Mouse (Mus musculus): ENCODE data around the gene Rnf123. TPM values are rescaled to one million over a fixed set of nuclear protein-coding genes. Genes with fewer than 3 reads are reported as not detected.
A peak's percentile ranks its signal among the peaks of the same experiment; 100 is the strongest.

Rnf123 gene
- total RNA-seq, 4 experiments from 2014 or later, result 89.0 to 123 (median 115) TPM

GRCm38 (mm10) chr9:108104766-108105548 lies 21.8 kb upstream of the Rnf123 start:
- no peak for DNase-seq (ENCODE audit: low spot score in 2 of 2)

DNA sequence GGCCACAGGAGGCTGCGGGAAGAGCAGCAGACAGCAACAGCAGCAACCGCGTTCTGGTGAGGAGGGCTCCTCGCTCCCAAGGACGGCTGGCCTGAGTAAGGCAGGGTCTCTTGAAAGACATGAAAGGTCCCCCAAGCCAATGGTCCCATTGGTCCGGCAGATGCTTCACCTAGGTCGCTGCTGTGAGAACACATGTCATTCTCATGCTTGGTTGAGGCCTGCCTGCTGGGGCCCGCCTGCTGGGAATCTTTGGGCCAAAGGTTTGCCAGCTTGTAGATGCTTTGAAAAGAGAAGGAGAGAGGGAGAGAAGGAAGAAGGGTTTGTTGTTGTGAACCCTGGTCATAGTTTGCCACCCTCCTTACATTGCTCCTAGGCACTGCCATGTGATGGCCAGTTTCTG lies 16.5 kb upstream of the Rnf123 start:
- DNase-seq (ENCODE audit: low spot score in 2 of 2), result no peak

DNA sequence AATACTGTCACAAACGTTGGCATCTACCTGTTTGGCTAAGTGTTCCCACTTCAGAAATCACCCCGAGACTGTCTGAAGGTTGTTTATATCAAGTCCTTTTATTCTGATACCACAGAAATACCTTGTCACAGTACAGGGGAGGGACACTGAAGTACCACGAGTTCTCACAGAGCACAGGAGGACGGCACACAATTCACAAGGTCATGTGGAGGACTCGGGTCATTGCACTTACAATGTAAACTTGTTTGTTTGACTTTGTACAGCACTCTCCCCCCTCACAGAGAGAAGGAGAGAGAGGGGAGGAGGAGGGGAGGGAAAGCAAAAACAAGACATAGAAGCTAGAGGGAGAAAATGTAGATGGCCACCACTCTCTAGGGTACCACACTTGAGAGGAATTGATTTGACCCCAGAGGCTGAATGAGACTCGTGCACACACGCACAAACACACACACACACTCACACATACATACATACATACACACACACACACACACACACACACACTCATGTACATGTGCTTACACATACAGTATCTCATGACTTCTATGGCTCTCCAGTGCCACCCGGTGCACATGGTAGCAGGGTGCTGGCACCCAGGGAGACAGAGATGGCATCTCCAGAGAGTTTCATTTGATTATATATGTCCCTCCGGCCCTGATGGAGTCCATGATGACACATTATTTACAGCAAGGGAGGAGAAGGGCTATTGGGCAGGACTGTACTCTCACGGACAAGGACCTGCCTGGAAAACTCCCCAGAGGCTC lies 13.0 kb upstream of the Rnf123 start:
- no peak for DNase-seq (ENCODE audit: low spot score in 2 of 2)

- no peak for DNase-seq (ENCODE audit: low spot score in 2 of 2)
Observed at GRCm38 (mm10) chr9:108095518-108095917, 12.4 kb upstream of the Rnf123 start.

DNA sequence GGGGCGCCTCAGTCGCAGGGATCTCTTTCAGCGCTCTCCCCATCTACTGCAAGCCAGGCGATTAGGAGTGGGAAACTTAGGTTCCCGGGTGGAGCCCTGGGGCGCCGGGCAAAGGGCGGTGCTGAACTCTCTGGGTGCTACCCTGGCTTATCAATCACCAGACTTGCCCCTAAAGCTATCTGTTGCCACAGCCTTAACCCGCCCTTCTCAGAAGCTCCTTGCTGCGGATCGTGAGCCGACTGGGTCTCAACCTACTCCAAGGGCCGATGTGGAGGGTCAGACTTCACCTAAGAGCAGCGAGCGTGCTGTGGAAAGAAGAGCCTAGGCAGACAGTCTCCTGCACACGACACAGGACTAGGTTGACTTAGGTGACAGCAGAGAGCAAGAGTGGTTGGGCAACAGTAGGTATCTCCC lies 11.9 kb upstream of the Rnf123 start:
- no peak for DNase-seq (ENCODE audit: low spot score in 2 of 2)

GRCm38 (mm10) chr9:108094184-108094941 lies 11.2 kb upstream of the Rnf123 start, which contains the start of gene Apeh:
Gene Apeh, minus strand, starts transcription at chr9:108094606.
- peak; percentile 80 to 81 for DNase-seq (ENCODE audit: low spot score in 2 of 2)

- no peak for DNase-seq (ENCODE audit: low spot score in 2 of 2)
Observed at GRCm38 (mm10) chr9:108093586-108093985, 10.4 kb upstream of the Rnf123 start.

DNA sequence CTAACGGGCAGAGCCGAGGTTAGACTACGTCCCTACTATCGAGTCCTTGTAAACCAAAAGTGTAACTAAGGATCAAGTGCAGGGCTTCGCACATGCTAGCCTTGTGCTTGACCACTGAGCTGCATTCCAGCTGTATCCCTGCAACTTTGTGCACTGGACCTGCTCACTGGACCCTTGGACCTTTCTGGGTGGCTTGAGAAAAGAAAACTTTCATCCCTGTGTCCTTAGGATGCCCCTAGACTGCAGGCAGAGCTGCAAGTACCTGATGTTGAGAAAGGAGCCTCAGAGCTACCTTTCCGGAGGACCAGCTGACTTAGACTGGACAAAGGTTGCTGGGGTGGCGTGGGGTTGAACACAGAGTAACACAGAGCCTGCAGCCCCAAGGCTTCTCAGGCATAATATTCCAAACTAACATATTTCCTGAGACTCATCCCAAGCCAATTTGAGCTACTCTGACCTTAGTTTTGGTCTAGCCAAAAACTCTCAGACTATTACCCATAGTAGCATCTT lies 7.5 kb upstream of the Rnf123 start:
- no peak for DNase-seq (ENCODE audit: low spot score in 2 of 2)

GRCm38 (mm10) chr9:108085261-108085660 lies 2.1 kb upstream of the Rnf123 start:
- DNase-seq (ENCODE audit: low spot score in 2 of 2), result no peak

GRCm38 (mm10) chr9:108083561-108083960 lies 415 bp upstream of the Rnf123 start:
- no peak for DNase-seq (ENCODE audit: low spot score in 2 of 2)

DNA sequence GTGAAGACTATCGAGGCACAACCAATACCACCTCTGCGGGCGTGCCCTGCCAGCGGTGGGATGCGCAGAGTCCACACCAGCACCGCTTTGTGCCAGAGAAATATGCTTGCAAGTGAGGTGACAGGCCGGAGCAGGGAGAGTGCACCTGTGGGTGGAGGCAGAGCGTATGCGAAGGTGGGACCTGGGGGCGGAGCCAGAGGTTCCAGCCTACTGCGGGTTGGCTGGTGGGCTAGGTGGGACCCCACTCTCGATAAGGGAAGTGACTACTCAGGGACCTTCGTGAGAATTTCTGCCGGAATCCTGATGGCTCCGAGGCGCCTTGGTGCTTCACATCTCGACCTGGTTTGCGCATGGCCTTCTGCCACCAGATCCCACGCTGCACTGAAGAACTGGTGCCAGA lies 597 bp downstream of the Rnf123 start:
- DNase-seq (ENCODE audit: low spot score in 2 of 2), result no peak

GRCm38 (mm10) chr9:108080168-108080567 lies 3.0 kb downstream of the Rnf123 start, which contains the start of gene Mst1:
Gene Mst1, plus strand, starts transcription at chr9:108080436.
- DNase-seq (ENCODE audit: low spot score in 2 of 2), result no peak

DNA sequence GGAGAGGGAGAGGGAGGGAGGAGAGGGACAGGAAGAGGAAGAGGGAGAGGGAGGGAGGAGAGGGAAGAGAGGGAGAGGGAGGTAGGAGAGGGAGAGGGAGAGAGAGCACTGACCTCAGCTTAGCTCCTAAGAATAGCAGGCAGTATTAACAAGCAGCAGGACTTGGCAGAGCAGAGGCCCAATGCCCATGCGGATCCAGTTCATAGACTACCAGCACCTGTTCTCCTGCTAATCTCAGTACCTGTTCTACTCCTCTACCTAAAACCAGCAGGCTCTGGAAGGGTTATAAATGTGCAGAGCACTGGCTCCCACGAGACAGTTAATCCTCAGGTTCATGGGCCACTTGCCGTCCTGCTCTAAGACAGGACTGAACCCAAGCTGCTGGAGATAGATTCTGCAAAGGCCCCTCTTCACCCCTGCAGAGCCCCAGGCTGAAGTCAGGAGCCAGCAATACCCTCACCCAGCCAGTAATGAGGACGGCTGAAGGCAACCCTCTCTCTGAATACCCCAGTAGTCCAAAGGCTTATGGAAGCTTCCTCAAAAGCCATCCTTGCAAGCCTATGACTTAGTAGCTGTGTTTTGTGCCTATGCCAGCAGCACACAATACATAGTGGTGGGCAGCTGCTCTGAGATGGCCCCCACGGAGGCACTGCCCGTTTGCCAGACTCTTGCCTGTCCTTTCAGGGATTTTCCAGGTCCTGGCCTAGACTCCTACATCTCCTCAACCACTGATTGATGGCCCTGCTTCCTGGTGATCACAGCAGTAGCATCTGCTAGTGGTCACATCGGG lies 9.8 kb downstream of the Rnf123 start:
- no peak for DNase-seq (ENCODE audit: low spot score in 2 of 2)

- no peak for DNase-seq (ENCODE audit: low spot score in 2 of 2)
Observed at GRCm38 (mm10) chr9:108072481-108072924, 10.6 kb downstream of the Rnf123 start.

DNA sequence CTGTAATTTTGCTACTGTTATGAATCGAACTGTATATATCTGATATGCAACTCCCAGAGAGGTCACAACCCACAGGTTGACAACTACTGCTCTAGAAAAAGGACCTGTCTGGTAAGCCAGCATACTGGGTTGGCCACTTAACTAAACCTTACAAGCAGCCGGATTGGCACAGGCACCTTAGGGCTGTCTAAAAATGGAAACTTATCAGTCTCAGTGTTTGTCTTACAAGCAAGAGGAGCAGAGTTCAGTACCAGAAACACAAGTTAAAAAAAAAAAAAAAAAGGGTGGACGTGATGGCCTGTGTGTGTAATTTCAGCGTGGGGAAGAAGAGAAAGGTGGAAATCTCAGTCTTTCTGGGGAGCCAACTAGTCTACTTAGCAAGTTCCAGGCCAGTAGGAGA lies 11.3 kb downstream of the Rnf123 start:
- no peak for DNase-seq (ENCODE audit: low spot score in 2 of 2)

DNA sequence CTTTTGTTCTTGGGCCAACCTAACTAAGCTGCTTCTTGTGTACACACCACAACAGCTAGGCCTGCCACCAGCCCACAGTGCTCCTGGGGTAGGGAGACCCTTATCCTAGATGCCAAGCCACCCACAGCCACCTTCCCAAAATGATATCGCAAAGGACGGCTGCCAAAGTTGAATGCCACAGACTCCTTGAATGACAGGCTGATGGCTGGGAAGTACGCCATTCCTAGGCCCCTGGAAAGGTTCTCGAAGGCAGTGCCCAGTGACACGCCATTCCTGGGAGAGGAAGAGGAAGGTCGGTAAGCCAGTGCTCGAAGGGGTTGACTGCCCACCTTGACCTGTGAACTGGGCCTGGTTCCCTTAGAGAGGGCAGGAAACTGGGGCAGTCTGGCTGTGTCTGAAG lies 13.6 kb downstream of the Rnf123 start:
- DNase-seq (ENCODE audit: low spot score in 2 of 2), result no peak

DNA sequence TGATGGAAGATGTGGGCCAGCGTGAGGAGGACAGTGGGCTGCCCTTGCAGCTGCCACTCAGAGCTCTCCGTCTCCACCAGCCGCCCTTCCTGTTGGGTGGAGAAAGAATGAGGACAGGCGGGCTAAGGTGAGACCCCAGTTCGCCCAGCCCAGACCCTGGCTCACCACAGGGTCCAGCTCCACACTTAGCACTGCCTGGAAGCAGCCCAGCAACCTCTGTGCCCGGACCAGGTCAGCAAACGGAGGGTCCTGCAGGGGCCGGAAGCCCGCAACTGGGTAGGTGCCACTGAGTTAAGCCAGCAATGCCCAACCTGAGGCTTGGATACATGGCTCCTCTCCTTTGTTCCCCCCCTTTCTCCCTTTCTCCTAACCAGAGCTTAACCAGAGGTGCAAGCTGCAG lies 14.1 kb downstream of the Rnf123 start:
- DNase-seq (ENCODE audit: low spot score in 2 of 2), result no peak

- DNase-seq (ENCODE audit: low spot score in 2 of 2), result peak; percentile 73 to 87
Observed at GRCm38 (mm10) chr9:108067900-108068299, 15.2 kb downstream of the Rnf123 start.

- DNase-seq (ENCODE audit: low spot score in 2 of 2), result no peak
Observed at GRCm38 (mm10) chr9:108067199-108067598, 15.9 kb downstream of the Rnf123 start.

DNA sequence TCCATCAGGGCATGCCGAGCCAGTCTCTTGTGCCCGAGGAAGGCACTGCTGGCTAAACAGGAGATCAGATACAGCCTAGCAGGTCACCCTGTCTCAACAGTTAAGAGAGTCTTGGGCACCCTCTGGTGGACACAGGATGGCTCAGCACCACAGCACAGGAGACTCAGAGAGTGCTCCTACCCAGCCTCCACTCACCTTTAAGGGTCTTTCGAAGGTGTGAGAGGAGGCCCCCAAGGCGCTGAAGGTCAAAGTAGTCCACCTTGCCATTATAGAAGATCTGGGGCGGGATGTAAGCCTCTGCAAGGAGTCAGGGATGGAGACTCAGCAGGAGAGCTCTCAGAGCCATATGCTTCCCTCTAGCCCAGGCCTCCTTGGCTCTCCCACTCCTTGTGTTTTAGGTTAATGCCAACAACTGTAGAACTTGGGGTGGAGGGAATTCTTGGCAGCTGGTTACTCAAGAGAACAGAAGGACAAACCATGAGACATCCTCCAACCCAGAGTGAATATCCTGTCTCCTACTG lies 17.6 kb downstream of the Rnf123 start:
- peak; percentile 41 to 67 for DNase-seq (ENCODE audit: low spot score in 2 of 2)

All from layer of hippocampus, adult 8-10 months (tissue).